Mouse (Mus musculus): Measurements from ENCODE around the gene 4930539E08Rik.

4930539E08Rik gene

DNA sequence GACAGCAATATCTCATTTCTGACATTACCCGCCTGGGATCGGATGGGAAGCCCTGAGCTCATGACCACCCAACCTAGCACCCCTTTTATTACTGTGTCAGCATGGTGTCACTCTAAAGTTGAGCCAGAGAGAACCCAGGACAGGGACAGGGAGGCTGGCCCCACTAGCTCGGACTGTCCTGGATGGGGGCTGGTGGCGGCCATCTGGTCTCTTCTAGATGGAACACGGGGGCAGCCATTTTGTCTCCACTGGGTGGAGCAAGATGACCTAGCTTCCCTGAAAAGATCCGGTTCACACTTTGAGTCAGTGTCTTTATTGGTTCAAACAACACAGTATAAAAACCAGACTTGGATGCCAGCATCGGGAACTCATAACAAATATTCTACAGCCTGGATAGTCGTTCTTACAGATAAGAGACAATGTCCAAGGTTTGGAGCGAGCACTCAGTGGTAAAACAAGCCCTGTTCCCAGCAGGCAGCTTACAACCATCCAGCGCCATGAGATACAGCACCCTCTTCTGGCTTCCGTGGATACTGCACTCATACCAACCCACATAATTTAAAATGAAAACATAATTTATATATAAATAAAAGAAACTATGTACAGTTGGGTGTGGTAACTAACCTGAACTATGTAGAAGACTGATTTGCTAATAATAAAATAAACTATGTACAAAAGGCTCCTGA, 18.9 kb downstream of the 4930539E08Rik start:
- DNase-seq (ENCODE audit: low spot score), result no peak

DNA sequence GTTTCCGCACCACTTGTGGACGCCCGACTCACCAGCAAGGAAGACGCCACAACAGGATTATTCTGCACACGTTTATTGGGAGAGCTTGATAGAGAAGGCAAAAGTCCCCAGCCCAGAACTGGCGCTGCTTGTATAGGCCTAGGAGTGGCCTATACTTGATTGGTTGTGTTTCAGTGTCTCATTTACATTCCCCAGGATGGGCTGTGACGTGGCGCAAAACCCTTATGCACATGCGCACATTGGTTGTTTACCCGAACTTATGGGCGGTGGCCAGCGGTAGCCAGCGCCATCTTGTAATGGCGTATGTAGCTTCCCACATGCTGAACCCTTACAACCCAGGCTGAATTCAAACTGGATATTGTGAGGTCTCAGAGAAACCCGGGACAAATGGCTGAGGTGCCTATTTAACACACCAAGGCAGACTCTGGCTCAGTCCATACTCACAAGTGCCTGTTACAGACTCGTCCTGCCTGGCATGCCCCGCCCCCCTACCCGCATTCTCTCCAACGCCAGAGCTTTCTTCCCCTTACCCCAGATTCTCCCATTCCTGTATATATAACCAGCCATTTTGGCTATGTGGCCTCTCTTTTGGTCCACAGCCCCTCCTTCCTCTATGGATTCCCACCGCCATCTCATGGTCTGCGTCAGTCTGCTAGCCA, 19.8 kb downstream of the 4930539E08Rik start:
- DNase-seq (ENCODE audit: low spot score), result no peak

DNA sequence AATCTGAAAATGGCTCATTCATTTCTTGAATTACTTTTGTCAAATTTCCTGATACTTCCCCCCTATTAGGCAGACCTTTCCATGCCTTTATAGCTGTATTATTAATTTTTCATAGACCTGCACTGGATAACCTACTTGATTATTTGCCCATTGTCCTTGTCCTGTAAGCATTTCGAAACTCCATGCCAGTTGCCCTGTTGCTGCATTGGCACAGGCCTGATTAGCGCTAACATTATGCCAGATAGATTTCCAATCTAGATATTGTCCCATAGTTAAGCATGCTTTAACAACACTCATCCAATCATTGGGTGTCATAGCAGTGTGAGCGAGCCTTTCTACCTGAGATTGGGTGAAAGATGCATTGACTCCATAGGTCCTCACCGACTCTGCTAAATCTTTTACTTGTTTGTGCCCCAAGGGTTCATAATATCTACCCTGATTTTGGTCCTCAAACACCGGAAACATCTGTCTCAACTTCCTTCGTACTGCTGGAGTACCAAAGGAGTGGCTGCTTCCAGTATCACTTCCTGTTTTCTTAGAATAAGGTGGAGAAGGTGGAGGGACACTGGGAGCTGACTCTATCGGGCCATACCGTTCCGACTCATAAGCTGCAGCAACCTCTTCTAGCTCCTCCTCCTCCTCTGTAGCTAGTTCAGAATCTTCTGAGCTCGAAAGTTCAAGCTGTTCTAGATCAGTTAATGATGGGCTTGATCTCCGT, 20.9 kb downstream of the 4930539E08Rik start:
- DNase-seq (ENCODE audit: low spot score), result no peak

DNA sequence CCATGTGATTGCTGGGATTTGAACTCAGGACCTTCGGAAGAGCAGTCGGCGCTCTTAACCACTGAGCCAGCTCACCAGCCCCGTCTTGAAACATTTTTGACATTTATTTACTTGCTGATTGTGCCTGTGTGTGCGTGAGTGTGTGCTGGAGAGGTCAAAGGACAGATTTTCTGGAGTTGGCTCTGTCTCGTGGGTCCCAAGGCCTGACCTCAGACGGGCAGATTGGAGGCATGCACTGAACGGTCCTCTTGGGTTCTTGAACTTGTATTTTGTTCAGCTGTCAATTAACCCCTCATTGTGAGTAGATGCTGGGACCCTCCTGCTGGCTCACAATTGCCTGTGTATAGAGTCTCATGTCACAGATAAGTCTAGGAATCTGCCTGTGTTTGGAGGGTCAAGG, 28.9 kb downstream of the 4930539E08Rik start:
- no peak for DNase-seq (ENCODE audit: low spot score)

DNA sequence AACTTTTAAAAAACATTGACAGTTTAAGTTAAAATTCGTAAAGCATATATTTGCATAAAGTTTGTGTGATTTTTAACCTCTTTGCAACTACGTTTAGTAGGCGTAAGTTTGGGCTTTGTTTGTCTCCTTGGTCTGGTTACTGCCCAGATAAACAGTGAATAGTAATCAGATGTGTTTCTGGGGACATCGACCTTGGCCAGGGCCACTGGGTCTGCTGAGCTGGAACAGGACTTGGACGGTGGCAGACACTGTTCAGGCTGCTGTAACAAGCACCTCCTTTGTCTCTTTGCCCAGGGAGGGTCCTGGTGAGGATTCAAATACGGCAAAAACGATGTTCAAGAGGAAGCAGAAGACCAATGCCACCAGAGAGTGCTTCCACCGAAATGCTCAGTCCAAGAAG, 29.9 kb downstream of the 4930539E08Rik start:
- DNase-seq (ENCODE audit: low spot score), result no peak

DNA sequence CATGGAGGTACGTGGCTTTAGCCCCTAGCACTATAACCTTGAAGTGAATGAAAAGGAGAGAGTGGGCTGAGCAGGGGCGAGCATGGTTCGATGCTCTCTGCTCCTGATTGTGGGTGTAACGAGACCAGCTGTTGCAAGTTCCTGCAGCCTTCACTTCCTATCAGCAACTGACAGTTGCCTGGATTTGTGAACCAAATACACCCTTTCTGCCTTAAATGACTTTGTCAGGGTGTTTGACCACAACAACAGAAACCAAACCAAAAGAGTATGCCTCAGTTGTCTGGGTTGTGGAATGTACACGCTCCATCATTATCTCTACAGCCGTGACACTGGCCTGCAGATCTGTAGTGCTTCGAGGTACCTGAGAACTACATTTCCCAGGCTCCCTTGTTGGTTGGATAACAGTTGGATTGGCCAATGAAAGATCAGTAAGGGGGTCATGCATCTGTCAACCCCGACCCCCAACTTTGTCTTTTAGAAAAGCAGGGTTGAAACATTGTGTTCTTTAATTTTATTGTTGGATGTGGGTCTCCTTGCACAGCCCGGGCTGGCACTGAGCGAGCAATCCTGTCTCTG, 31.1 kb downstream of the 4930539E08Rik start:
- no peak for DNase-seq (ENCODE audit: low spot score)

DNA sequence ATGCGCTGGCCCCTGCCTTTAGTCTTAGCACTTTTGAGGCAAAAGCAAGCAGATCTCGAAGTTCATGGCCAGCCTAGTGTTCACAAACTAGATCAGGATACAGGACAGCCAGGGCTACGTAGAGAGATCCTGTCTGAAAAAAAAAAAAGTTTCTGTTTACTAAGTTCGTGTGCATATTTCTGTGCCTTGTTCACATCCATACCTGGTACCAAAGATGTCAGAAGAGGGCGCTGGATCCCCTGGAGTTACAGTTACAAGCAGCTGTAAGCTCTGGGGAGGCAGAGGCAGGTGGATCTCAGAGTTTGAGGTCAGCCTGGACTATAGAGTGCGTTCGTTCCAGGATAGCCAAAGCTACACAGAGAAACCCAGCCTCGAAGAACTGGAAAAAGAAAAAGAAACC, 32.3 kb downstream of the 4930539E08Rik start:
- no peak for DNase-seq (ENCODE audit: low spot score)

DNA sequence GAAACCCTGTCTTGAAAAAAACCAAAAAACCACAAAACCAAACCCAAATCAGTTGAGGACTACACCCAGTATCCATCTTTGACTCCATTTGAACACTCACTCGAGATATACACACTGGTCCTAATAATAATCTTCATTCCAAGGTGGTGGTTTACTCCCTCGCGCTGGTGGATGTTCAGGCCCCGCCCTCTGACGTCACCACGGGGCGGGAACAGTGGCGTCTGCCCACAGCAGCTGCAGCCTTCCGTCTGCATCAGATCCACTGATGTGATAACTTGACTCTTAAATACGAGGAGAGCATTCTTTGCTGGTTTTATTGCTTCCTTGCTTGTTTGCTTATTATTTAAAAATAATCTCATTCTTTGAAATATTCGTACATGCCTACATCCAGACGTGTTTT, 32.8 kb downstream of the 4930539E08Rik start:
- peak; percentile 84 for DNase-seq (ENCODE audit: low spot score)

DNA sequence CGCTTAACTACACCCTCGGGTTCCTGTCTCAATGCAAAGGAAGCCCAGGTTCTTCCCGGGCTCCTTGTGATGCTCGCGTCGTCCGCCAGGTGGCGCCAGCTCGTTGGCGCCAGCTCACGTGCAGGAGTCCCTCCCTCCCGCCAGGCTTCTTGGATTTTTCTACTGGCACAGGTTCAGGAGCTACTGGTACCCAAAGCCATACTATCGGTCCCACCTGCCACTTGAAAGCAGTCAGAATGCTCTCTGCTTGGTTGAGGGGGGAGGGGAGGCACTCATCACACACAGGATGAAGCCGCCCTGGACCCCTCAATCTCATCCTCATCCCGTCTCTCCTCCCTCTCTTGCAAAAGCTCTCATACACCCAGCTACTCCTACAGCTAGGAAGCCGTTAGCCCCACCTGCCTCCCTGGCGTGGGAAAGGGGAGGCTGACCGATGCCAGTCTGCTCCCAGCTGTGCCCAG, 35.2 kb downstream of the 4930539E08Rik start:
- DNase-seq (ENCODE audit: low spot score), result peak; percentile 90

DNA sequence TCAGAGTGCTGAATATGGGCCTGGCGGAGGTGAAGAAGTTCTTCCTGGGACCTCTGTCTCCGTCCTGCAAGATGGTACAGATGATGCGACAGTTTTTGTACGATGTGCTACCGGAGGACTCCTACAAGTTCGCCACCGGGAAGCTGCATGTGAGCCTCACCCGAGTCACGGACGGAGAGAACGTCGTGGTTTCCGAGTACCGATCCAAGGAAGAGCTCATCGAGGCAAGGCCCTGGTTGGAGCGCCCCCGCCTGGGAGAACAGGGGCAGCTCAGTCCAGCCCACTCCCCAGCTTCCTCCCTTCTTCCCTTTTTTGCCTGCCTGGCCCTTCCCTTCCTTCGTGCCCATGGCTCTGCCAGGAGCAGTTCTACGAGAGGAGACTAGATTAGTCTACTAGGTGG, 38.3 kb downstream of the 4930539E08Rik start:
- no peak for DNase-seq (ENCODE audit: low spot score)

DNA sequence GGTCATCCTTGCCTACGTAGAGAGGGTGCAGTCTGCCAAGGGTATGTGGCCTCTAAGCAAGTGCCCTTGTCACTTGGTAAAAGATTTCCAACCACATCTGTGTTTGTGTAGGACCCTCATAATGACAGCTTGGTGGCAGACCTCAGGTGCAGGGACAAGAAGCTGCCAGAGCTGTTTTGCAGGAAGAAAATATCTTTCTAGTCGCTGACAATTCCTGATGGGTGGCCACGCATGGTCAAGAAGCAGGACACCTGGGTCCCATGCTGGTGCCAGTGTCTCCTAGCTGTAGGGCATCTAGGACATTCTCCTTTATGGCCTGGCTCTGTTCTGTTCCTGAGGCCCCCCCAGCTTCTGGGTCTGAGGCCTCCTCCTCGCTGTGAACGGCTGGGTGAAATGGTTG, 38.8 kb downstream of the 4930539E08Rik start:
- no peak for DNase-seq (ENCODE audit: low spot score)

DNA sequence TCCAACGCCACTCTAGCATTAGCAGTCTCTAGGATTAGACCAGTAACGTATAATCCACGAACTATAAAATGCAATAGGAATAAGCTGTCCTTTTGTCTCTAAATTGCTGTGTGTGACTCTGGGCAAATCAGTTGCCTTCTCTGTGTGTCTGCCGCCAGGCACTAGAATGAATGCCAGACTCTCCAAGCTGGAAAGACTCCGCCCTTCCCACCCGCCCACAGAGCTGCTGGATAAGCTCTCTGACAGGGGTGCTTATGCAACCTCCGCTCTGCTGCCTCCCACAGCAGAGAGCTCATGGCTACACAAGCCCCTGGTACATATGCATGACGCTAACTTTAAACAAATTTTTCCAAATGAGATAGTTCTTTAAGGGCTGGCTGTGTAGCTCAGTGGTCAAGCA, 39.8 kb downstream of the 4930539E08Rik start:
- DNase-seq (ENCODE audit: low spot score), result peak; percentile 86

DNA sequence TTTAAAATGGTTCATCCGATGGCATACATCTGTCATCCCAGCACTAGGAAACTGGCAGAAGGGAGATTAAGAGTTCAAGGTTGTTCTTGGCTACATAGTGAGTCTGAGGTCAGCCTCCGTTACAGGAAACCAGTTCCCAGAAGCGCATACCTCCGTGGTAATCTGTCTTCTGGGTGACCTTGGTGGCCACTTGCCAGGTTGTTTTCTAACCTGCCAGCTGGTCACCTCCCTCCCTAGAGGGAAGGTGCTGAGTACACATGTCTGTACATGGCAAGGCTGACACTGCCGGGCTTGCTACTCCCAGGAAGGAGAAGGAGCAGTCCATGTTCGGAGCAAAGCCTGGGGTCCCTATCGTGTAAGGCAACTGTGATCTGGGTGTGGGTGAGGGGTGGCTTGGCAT, 40.3 kb downstream of the 4930539E08Rik start:
- DNase-seq (ENCODE audit: low spot score), result peak; percentile 35

DNA sequence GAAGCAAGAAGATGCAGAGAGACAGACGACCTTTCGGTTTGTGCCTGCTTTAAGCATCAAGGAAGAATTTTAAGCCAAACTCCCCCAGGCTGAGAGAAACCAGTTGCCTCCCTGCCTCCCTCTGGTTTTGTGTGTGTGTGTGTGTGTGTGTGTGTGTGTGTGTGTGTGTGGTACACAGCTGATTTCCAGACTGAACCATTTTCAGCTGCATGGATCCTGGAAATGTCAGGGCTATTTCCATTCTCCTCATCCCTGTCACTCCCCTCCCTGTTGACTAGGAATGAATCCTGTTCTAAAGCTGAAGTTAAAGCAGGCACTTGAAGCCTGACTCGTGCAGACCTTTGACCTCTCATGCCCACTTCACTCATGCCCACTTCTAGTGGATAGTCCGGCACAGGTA, 40.9 kb downstream of the 4930539E08Rik start:
- DNase-seq (ENCODE audit: low spot score), result no peak

DNA sequence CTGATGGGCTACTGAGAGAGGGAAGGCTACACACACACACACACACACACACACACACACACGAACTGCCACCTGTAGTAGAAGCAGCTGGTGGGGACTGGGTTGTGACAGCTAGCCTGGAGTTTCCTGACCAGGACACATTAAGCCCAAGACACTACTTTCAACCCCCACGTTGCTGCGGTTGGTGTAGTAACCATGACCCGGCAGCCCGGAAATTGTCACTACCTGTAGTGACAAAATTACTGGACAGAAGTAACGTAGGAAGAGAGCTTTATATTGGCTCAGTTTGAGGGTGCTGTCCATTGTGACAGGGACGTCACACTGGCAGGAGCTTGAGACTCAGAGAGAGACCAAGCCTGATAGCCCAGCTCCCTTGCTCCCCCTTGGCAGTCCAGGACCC, 42.8 kb downstream of the 4930539E08Rik start:
- DNase-seq (ENCODE audit: low spot score), result no peak

DNA sequence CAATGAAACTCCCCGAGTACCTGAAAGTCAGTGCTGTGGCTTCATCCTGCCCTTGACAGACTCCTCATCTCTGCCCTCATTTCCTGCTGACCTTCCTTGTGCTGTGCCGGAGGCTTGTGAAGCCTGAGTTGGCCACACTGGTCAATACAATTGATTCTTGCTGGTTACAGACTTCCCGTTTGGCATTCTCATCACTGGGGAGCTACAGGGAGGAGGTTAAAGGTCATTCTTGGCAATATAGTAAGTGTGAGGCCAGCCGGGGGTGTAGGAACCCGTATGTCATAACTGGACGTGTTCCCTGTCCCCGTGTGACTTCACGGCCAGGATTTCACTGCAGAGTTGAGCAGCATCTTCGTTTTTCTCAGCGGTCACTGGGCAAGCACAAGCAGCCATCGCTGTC, 43.3 kb downstream of the 4930539E08Rik start:
- no peak for DNase-seq (ENCODE audit: low spot score)

DNA sequence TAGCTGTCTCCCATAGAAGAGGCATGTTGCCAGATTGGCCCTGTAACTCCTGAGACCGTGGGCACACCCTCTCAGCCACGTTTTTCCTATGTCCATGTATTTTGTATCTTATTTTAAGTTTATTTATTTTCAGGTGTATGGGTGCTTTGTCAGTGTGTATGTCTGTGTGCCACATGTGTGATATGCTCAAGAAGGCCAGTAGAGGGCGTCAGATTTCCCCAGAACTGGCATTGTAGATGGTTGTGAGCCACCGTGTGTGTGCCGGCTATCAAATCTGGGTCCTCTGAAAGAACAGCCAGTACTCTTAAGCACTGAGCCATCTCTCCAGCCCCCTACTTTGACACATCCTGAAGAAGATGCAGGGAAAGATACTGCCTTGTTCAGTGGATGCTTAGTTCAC, 44.7 kb downstream of the 4930539E08Rik start:
- DNase-seq (ENCODE audit: low spot score), result no peak

DNA sequence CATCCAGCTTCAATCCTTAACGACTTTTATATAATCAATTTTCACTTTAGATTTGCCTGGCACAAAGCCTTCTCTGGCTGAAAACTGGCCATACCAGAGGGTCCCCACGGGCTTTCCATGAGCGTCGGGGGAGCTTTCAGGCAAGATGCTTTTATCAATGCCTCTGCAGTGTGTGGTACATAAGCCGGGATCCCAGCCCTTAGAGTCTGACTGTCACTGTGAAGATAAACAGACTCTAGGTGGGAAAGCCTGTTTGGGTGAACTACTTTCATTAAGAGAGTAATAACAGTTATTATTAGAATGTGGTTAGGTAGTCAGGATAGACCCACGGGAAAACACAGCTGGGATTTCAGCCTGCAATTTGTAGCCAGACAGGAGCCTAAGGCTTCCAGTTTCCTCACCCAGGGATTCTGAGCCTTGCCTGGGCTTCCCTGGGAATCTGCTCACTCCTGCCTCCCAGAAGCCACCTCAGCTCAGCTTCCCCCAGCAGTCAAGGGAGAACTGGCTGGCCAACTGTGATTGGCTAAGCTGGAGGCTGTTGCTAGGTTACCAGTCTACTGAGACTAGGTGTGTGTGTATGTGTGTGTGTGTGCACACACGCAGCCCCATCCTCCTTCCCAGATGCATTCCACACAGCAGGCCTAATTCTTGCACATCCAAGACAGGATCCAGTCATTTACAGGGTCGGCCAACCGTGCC, 45.6 kb downstream of the 4930539E08Rik start:
- peak; percentile 83 for DNase-seq (ENCODE audit: low spot score)

DNA sequence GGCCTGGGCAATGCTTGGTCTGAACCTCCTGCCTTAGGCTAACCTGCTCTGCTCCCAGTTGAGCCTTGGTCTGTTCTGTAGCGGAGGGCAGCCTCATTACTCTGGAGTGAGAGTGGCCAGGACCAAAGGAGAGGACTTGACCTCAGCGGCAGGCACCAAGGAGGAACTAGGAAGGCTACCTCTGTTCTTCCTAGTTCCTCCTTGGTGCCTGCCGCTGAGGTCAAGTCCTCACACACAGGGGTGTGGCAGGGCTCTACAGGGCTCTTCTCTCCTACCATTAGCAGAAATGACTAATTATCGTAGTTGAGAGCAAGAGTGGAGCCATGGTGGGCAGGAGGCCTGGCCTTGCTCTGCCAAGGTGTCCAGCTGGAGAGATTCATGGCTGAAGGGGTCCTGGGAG, 47.7 kb downstream of the 4930539E08Rik start:
- no peak for DNase-seq (ENCODE audit: low spot score)

DNA sequence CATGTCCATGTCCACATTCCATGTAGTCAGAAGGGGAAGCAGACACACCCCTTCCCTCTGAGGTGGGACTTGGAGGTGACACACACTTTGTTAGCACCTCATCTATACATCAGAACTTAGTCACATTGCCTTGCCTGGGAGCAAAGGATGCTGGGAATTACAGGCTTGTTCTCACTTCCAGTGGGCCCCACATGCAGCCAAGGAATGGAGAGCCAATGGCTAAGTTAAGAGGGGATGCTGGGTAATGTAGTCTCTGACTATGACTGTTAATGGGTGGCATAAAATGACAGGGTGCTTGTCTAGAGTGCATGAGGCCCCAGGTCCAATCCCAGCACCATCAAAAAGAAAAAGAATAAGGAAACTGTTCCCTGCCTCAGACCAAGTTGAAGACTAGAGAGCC, 48.2 kb downstream of the 4930539E08Rik start:
- no peak for DNase-seq (ENCODE audit: low spot score)

DNA sequence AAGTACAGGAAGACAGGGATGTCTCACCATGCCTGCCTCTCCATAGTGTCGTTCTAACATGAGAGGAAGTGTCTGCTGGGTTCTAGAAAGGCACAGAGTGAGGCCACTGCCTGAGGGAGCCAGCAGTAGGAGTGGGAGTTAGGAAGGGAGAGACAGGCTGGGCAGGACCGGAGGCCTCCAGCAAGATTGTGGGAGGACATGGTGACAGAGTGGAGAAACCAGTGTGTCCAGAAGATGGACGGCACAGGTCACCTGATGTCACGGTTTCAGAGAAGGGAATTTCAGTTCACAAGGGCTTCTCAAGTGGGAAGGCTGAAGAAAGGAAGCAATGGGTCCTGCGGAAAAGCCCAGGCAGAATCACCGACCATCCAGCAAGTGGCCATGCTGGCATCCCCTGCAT, 50.7 kb downstream of the 4930539E08Rik start:
- DNase-seq (ENCODE audit: low spot score), result no peak

DNA sequence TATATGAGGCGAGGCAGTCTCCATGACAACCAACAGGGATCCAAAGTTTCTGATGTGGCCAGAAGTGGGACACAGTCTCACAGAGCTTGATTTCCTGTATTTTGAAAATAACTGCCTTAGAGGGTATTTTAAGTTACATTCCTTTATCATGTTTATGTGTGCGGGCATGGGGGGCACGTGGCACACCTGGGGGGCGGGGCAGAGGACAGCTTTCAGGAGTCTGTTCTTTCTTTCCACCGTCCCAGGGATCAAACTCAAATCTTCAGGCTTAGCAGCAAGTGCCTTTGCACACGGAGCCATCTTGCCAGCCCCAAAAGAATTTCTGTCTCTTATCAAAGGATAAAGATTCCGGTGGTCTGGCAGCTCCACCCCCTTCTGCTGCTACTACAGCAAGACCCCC, 51.2 kb downstream of the 4930539E08Rik start:
- no peak for DNase-seq (ENCODE audit: low spot score)
